Mouse (Mus musculus) brain, embryonic 18.5 days (tissue): ENCODE results near the gene Aarsd1.
"Not testable (repeated sequence)": the region's sequence is repeated elsewhere in the genome, so short reads cannot be mapped to it uniquely, and the experiment has no call there.

ENCODE experiments used
- DNase-seq: peaks from one replicate; pipeline ENCODE4 v3.0.0-alpha.2; 2012; ENCODE audit warnings: low read depth, low spot score

Aarsd1 gene

GRCm38 (mm10) chr11:101378926-101379325 is 38.5 kb downstream of the Aarsd1 start:
- no peak for DNase-seq

GRCm38 (mm10) chr11:101378196-101378595 is 39.2 kb downstream of the Aarsd1 start:
- DNase-seq: not testable (repeated sequence)

GRCm38 (mm10) chr11:101374421-101374938 is 42.9 kb downstream of the Aarsd1 start:
- DNase-seq: no peak

GRCm38 (mm10) chr11:101370141-101370540 is 47.3 kb downstream of the Aarsd1 start:
- DNase-seq: no peak

GRCm38 (mm10) chr11:101367326-101367935 is 50.0 kb downstream of the Aarsd1 start, which contains the start of gene G6pc:
TSS of gene G6pc (plus strand) at chr11:101367561.
- DNase-seq: no peak

- no peak for DNase-seq
Observed at GRCm38 (mm10) chr11:101364531-101364931, 52.9 kb downstream of the Aarsd1 start.

GRCm38 (mm10) chr11:101360651-101361113 is 56.7 kb downstream of the Aarsd1 start:
- no peak for DNase-seq

- no peak for DNase-seq
Observed at GRCm38 (mm10) chr11:101359776-101360175, 57.6 kb downstream of the Aarsd1 start.

GRCm38 (mm10) chr11:101357505-101358182 is 59.8 kb downstream of the Aarsd1 start:
- DNase-seq: no peak
